Mouse (Mus musculus) brain, embryonic 14.5 days (tissue): ENCODE data around the gene Cpm.

Experiments
- CTCF ChIP-seq: fragments of 200-500 bp; IDR thresholded peaks from 2 replicates; pipeline ENCODE4 v1.5.1; 2012; ENCODE audit warnings: inconsistent platforms, mild to moderate bottlenecking, moderate library complexity, borderline replicate concordance; ENCODE audit not compliant: insufficient read depth, insufficient read length; ENCODE audit errors: extremely low read depth
- POLR2A ChIP-seq: fragments of 200-500 bp; IDR thresholded peaks from 2 replicates; pipeline ENCODE4 v1.6.1; 2012; ENCODE audit warnings: mild to moderate bottlenecking, inconsistent platforms, borderline replicate concordance; ENCODE audit not compliant: poor library complexity, insufficient read depth, insufficient read length, severe bottlenecking; ENCODE audit errors: extremely low read depth

DNA sequence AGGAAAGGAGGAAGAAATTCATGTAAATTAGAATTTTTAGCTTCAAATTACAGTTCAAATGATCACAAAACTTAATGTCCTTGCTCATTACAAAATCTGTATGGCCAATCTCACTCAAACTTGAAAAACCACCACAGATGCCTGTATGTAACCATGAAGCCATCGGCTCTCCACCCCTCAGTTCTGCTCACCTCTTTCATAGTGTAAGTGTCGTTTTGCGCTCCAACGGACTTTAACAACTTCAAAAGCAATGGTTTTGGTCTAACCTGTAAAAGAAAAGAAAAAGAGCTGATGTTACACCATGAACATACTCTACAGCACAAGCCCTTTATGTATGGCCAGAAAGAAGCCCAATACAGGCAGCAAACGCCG is 75.7 kb downstream of the Cpm start:
- no peak for TF ChIP-seq CTCF
- no peak for TF ChIP-seq POLR2A
